Mouse (Mus musculus): ENCODE measurements around the gene Rbfox1. TPM values are rescaled to one million over a fixed set of nuclear protein-coding genes. Genes with fewer than 3 reads are reported as not detected.

The Rbfox1 gene
- polyA plus RNA-seq, 1 experiment from 2014 or later, result 125 TPM

DNA sequence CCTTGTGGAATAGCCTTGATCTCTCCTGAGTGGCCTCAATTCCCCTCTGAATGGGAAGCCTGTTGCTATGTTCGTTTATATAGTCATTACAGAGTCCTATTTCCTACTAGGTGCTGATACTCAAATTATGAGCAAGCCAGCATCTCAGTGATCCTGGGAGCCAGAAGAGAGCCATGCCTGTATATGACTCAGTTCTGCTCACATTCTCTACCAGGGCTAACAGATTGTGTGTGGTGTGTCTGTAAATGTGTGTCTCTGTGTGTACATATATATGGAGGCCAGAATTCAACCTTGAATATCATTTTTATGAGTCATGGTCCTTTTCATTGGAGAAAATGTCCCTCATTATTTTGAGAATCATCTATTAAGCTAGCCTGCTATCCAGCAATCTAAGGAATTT is 755.2 kb downstream of the Rbfox1 start:
- Histone ChIP-seq H3K27ac (replicated peaks; ENCODE audit: low read depth, low read length) (no peak overlapping the region), H3K27me3 (ENCODE audit: control insufficient read depth, insufficient read depth, low read length) (no peaks in the 10 kb centered on the region), H3K9ac (replicated peaks; ENCODE audit: low read length) (no peak overlapping the region), H3K4me2 (ENCODE audit: low read length) (no peak overlapping the region), H3K4me3 (replicated peaks; ENCODE audit: low read depth, low read length) (no peak overlapping the region), H3K9me3 (ENCODE audit: control insufficient read depth, low read length) (no peaks in the 10 kb centered on the region), H3K36me3 (ENCODE audit: control insufficient read depth, insufficient read depth, low read length) (no peaks in the 10 kb centered on the region), H3K4me1 (ENCODE audit: control insufficient read depth, insufficient read depth, low read length) (no peaks in the 10 kb centered on the region)
- no peak for DNase-seq
- 61% methylated on average over 1 of the region's 1 CpGs for WGBS
- no peak for ATAC-seq (ENCODE audit: low FRiP score, low TSS enrichment)

DNA sequence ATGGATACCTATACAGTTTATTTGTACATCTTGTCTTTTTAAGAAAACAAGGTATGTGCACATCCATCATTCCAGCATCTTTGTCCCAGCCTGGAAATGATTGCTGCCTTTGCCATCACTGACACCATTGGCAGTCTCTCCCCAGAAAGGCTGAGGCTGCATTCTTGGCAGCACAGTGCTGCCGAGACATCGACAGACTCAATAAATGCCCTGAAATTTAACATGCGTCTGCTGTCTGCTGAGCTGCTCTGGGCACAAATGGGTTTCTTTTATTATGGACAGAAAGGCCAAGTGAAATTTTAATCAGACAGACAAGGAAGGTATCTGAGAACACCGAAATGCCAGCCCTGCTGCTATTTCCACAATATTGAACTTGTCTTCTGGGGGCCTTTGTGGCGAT is 761.8 kb downstream of the Rbfox1 start:
- no peak for ATAC-seq (ENCODE audit: low FRiP score, low TSS enrichment)
- Histone ChIP-seq H3K4me3 (replicated peaks; ENCODE audit: low read depth, low read length) (no peak overlapping the region), H3K9me3 (ENCODE audit: control insufficient read depth, low read length) (no peaks in the 10 kb centered on the region), H3K36me3 (ENCODE audit: control insufficient read depth, insufficient read depth, low read length) (no peaks in the 10 kb centered on the region), H3K27ac (replicated peaks; ENCODE audit: low read depth, low read length) (peak overlapping the region; percentile 37; the same call in 1 of the 2 replicates), H3K27me3 (ENCODE audit: control insufficient read depth, insufficient read depth, low read length) (no peaks in the 10 kb centered on the region), H3K9ac (replicated peaks; ENCODE audit: low read length) (no peak overlapping the region), H3K4me1 (ENCODE audit: control insufficient read depth, insufficient read depth, low read length) (no peaks in the 10 kb centered on the region), H3K4me2 (ENCODE audit: low read length) (no peak overlapping the region)
- DNase-seq, result peak; percentile 61
- WGBS, result 49% methylated on average over 5 of the region's 5 CpGs

DNA sequence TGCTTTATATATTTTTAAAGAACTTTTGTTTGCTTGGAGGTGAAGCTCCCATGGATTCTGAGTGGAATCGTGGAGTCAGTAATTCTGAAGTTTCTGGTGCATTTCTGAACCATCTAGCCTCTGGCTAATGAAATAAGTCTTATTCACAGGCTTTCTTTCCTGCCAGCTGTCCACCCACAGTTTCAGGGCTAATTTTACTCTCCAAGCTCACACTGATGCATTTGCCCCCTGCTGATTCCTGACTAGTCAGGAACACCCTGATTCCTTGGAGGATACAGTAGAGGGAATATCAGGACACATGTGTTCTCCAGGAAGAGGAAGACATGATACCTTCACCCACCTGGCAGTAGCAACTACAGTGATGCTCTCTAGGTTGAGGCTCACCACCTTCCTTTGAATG is 763.6 kb downstream of the Rbfox1 start:
- Histone ChIP-seq H3K36me3 (ENCODE audit: control insufficient read depth, insufficient read depth, low read length) (no peaks in the 10 kb centered on the region), H3K27me3 (ENCODE audit: control insufficient read depth, insufficient read depth, low read length) (no peaks in the 10 kb centered on the region), H3K9me3 (ENCODE audit: control insufficient read depth, low read length) (no peaks in the 10 kb centered on the region), H3K4me1 (ENCODE audit: control insufficient read depth, insufficient read depth, low read length) (no peaks in the 10 kb centered on the region), H3K4me3 (replicated peaks; ENCODE audit: low read depth, low read length) (no peak overlapping the region), H3K4me2 (ENCODE audit: low read length) (no peak overlapping the region), H3K9ac (replicated peaks; ENCODE audit: low read length) (no peak overlapping the region), H3K27ac (replicated peaks; ENCODE audit: low read depth, low read length) (no peak overlapping the region)
- no peak for DNase-seq
- no peak for ATAC-seq (ENCODE audit: low FRiP score, low TSS enrichment)
- 80% methylated on average over 1 of the region's 1 CpGs for WGBS

DNA sequence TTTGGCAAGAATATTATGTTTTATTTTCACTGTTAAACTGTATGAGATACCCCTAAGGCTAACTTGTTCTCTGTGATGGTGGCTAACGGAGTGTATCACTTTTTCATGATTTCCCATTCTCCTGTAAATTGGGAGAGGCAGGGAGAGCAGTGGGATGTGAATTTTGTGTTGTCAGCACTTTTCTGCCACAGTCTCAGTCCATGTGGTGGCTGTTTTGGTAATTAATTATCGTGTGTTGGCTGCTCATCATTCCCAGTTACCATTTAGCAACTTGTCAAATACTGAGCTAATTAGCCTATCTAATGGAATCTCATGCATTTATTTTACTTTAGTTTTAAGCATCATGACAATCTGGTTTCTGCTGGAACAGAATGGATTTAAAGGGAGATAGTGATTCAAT is 773.4 kb downstream of the Rbfox1 start:
- Histone ChIP-seq H3K27ac (replicated peaks; ENCODE audit: low read depth, low read length) (no peak overlapping the region), H3K36me3 (ENCODE audit: control insufficient read depth, insufficient read depth, low read length) (no peaks in the 10 kb centered on the region), H3K4me3 (replicated peaks; ENCODE audit: low read depth, low read length) (no peak overlapping the region), H3K4me2 (ENCODE audit: low read length) (no peak overlapping the region), H3K9ac (replicated peaks; ENCODE audit: low read length) (no peak overlapping the region), H3K9me3 (ENCODE audit: control insufficient read depth, low read length) (peaks cover 18% of the 10 kb centered on the region), H3K4me1 (ENCODE audit: control insufficient read depth, insufficient read depth, low read length) (no peaks in the 10 kb centered on the region), H3K27me3 (ENCODE audit: control insufficient read depth, insufficient read depth, low read length) (no peaks in the 10 kb centered on the region)
- WGBS, result 78% methylated on average over 2 of the region's 2 CpGs
- ATAC-seq (ENCODE audit: low FRiP score, low TSS enrichment) (no peak), DNase-seq (no peak)

DNA sequence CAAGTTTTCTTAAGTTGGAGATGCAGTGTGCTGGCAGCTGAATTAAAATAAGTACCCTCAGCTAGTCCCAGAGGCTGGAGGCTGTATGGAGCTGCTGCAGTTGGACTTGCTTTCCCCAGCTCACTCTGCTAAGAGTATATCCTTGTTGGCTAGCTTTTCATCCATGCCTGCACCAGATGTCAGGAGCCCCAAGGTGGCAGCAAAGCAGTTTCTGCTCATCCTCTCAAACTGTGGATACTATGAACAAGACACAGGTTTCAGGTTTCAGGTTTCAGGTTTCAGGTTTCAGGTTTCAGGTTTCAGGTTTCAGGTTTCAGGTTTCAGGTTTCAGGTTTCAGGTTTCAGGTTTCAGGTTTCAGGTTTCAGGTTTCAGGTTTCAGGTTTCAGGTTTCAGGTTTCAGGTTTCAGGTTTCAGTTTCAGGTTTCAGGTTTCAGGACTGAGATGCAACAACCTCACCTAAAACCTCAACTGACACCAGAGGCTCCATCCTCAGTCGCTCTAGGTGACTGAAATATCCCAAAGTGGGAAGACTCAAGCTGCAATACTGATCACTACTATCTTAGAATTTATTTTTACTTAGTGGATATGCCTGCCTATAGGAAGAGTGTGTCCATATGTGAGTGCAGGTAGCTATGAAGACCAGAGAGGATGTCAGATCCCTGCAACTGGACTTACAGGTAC is 801.1 kb downstream of the Rbfox1 start:
- Histone ChIP-seq H3K4me1 (ENCODE audit: control insufficient read depth, insufficient read depth, low read length) (no peaks in the 10 kb centered on the region), H3K36me3 (ENCODE audit: control insufficient read depth, insufficient read depth, low read length) (no peaks in the 10 kb centered on the region), H3K27ac (replicated peaks; ENCODE audit: low read depth, low read length) (no peak overlapping the region), H3K9ac (replicated peaks; ENCODE audit: low read length) (no peak overlapping the region), H3K9me3 (ENCODE audit: control insufficient read depth, low read length) (no peaks in the 10 kb centered on the region), H3K4me2 (ENCODE audit: low read length) (no peak overlapping the region), H3K27me3 (ENCODE audit: control insufficient read depth, insufficient read depth, low read length) (no peaks in the 10 kb centered on the region), H3K4me3 (replicated peaks; ENCODE audit: low read depth, low read length) (no peak overlapping the region)
- 96% methylated on average over 1 of the region's 1 CpGs for WGBS
- DNase-seq (no peak), ATAC-seq (ENCODE audit: low FRiP score, low TSS enrichment) (no peak)

DNA sequence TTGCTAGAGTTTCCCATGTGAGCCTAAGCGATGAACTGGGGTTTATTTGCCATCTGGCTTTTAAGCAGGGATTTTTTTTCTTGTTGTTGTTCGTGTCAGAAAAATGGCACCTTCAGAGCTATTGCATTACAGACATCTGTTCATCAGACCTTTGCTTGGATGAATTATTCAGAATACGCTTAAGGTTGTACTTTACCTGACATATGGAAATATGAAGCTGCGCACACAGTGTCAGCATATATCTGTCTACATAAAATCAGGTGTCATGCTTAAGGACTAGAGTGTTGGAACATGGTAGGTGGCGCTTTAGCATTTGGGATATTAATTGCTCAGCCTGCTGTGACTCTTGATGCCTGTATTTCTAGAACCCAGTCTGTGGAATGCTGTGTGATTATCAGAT is 819.7 kb downstream of the Rbfox1 start:
- no peak overlapping the region for H3K27ac ChIP-seq (replicated peaks; ENCODE audit: low read depth, low read length)
- H3K9ac ChIP-seq (replicated peaks; ENCODE audit: low read length), result no peak overlapping the region
- no peaks in the 10 kb centered on the region for H3K9me3 ChIP-seq (ENCODE audit: control insufficient read depth, low read length)
- no peak for DNase-seq
- H3K4me3 ChIP-seq (replicated peaks; ENCODE audit: low read depth, low read length), result no peak overlapping the region
- ATAC-seq (ENCODE audit: low FRiP score, low TSS enrichment), result no peak
- H3K36me3 ChIP-seq (ENCODE audit: control insufficient read depth, insufficient read depth, low read length), result no peaks in the 10 kb centered on the region
- no peaks in the 10 kb centered on the region for H3K27me3 ChIP-seq (ENCODE audit: control insufficient read depth, insufficient read depth, low read length)
- 90% methylated on average over 5 of the region's 5 CpGs for WGBS
- H3K4me1 ChIP-seq (ENCODE audit: control insufficient read depth, insufficient read depth, low read length), result no peaks in the 10 kb centered on the region
- no peak overlapping the region for H3K4me2 ChIP-seq (ENCODE audit: low read length)

DNA sequence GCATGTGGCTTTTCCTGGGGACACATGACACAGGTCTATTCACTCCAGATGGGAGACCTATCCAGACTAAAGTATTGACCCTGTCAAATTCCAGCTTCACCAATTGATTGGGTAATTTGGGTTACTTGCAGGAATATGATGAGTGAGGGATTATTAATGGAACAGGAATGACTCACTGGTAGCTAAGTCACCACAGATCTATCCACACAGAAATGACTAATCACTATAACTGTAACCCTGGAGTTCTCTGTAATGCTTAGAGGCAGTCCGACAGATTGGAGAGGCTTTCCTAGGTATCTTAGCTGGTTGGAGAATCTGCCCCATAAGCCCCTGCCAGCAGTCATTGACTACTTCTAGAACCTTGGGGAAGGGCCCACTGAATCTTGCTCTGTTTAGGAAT is 827.2 kb downstream of the Rbfox1 start:
- Histone ChIP-seq H3K27ac (replicated peaks; ENCODE audit: low read depth, low read length) (no peak overlapping the region), H3K4me1 (ENCODE audit: control insufficient read depth, insufficient read depth, low read length) (no peaks in the 10 kb centered on the region), H3K9me3 (ENCODE audit: control insufficient read depth, low read length) (no peaks in the 10 kb centered on the region), H3K9ac (replicated peaks; ENCODE audit: low read length) (no peak overlapping the region), H3K36me3 (ENCODE audit: control insufficient read depth, insufficient read depth, low read length) (no peaks in the 10 kb centered on the region), H3K27me3 (ENCODE audit: control insufficient read depth, insufficient read depth, low read length) (no peaks in the 10 kb centered on the region), H3K4me2 (ENCODE audit: low read length) (no peak overlapping the region), H3K4me3 (replicated peaks; ENCODE audit: low read depth, low read length) (no peak overlapping the region)
- WGBS, result 97% methylated on average over 1 of the region's 1 CpGs
- ATAC-seq (ENCODE audit: low FRiP score, low TSS enrichment) (no peak), DNase-seq (no peak)

DNA sequence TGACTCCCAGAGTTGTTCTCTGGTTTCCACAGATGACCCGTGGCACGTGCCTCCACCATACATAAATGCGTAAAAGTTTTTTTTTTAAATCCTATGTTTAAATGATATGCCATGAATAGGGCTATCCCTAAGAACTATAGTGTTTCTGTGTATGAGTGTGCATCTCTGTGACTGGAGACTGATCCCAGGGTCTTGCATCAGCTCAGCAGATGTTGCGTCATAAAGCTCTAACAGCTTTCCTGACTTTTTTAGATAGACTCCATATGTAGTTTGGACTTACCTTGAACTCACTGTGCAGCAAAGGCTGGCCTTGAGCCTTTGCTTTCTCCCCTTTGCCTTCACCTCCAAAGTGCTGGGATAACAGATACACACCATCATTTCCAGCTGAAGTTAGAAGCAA is 830.1 kb downstream of the Rbfox1 start:
- 94% methylated on average over 4 of the region's 4 CpGs for WGBS
- H3K9me3 ChIP-seq (ENCODE audit: control insufficient read depth, low read length), result no peaks in the 10 kb centered on the region
- H3K36me3 ChIP-seq (ENCODE audit: control insufficient read depth, insufficient read depth, low read length), result no peaks in the 10 kb centered on the region
- no peak overlapping the region for H3K27ac ChIP-seq (replicated peaks; ENCODE audit: low read depth, low read length)
- H3K4me3 ChIP-seq (replicated peaks; ENCODE audit: low read depth, low read length), result no peak overlapping the region
- H3K4me1 ChIP-seq (ENCODE audit: control insufficient read depth, insufficient read depth, low read length), result no peaks in the 10 kb centered on the region
- no peak overlapping the region for H3K9ac ChIP-seq (replicated peaks; ENCODE audit: low read length)
- no peak for DNase-seq
- ATAC-seq (ENCODE audit: low FRiP score, low TSS enrichment), result no peak
- H3K4me2 ChIP-seq (ENCODE audit: low read length), result no peak overlapping the region
- no peaks in the 10 kb centered on the region for H3K27me3 ChIP-seq (ENCODE audit: control insufficient read depth, insufficient read depth, low read length)

DNA sequence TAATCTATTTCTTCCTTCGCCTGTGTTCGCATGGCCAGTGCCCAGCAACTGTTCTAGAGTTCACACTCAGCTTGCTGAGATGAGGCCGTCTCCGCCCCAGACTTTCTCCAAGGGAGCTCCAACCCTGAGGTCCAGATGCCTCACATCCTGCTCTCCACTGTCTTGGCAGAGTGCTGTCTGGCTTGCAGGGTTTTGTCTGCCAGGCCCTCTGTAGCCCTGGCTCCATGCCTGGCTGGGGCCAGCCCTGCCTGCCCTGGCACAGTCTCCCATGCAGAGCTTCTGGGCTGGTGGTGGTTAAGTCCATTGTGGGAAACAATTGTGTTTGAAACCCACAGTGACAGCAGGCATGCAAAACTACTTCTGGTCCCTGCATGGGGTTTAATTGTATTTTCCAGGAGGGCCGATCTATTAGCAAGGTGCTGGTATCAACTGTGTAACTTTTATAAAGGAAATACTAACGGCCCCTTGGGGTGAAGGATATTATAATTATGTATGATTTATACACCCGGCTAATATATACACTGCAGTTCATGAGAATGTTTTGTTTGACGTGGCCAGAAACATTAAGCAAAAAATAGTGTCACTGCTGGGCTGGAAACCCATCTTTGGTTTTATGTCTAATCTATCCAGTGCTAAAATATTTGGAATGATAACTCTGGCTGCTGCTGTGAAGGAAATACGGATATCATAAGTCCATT is 831.2 kb downstream of the Rbfox1 start:
- ATAC-seq (ENCODE audit: low FRiP score, low TSS enrichment), result no peak

More for the DNA sequence above, 831.2 kb downstream of the Rbfox1 start:
- H3K27me3 ChIP-seq (ENCODE audit: control insufficient read depth, insufficient read depth, low read length), result no peaks in the 10 kb centered on the region
- H3K27ac ChIP-seq (replicated peaks; ENCODE audit: low read depth, low read length), result no peak overlapping the region
- H3K4me2 ChIP-seq (ENCODE audit: low read length), result no peak overlapping the region
- H3K4me3 ChIP-seq (replicated peaks; ENCODE audit: low read depth, low read length), result no peak overlapping the region
- H3K9ac ChIP-seq (replicated peaks; ENCODE audit: low read length), result no peak overlapping the region
- no peaks in the 10 kb centered on the region for H3K36me3 ChIP-seq (ENCODE audit: control insufficient read depth, insufficient read depth, low read length)
- 81% methylated on average over 9 of the region's 9 CpGs for WGBS
- H3K4me1 ChIP-seq (ENCODE audit: control insufficient read depth, insufficient read depth, low read length), result no peaks in the 10 kb centered on the region
- DNase-seq, result peak; percentile 63
- no peaks in the 10 kb centered on the region for H3K9me3 ChIP-seq (ENCODE audit: control insufficient read depth, low read length)

All from midbrain, embryonic 14.5 days (tissue).